Mouse (Mus musculus) heart, embryonic 16.5 days (tissue): ENCODE results near the gene Ceacam18. TPM values are rescaled to one million over a fixed set of nuclear protein-coding genes. Genes with fewer than 3 reads are reported as not detected.
"Not testable (repeated sequence)": the region's sequence is repeated elsewhere in the genome, so short reads cannot be mapped to it uniquely, and the experiment has no call there.

Experiments
- ATAC-seq: fragments of 200-750 bp; cut with Nextera tagmentation; replicated peaks from 2 replicates; pipeline ENCODE4 v1.8.0; 2017; ENCODE audit warnings: moderate number of reproducible peaks; ENCODE audit not compliant: insufficient read depth, low FRiP score; ENCODE audit errors: extremely low read depth
- H3K27ac ChIP-seq: fragments of 300-500 bp; sonication (generic); 2 replicates; pipeline ENCODE4 v1.5.1; 2014; ENCODE audit warnings: mild to moderate bottlenecking, low read length, control low read depth, moderate library complexity
- H3K27me3 ChIP-seq: fragments of 300-500 bp; sonication (generic); 2 replicates; pipeline ENCODE4 v1.6.1; 2014; ENCODE audit warnings: low read length, mixed read lengths; ENCODE audit not compliant: control insufficient read depth, insufficient read depth
- H3K36me3 ChIP-seq: fragments of 300-500 bp; sonication (generic); 2 replicates; pipeline ENCODE4 v1.6.1; 2014; ENCODE audit not compliant: control insufficient read depth, insufficient read depth
- H3K4me1 ChIP-seq: fragments of 300-500 bp; sonication (generic); 2 replicates; pipeline ENCODE4 v1.6.1; 2014; ENCODE audit warnings: low read length, mixed read lengths; ENCODE audit not compliant: control insufficient read depth, insufficient read depth
- H3K4me2 ChIP-seq: fragments of 300-500 bp; sonication (generic); 2 replicates; pipeline ENCODE4 v1.6.1; 2014; ENCODE audit warnings: low read depth, mild to moderate bottlenecking, control low read depth, low read length
- H3K4me3 ChIP-seq: fragments of 300-500 bp; sonication (generic); 2 replicates; pipeline ENCODE4 v1.5.1; 2014; ENCODE audit warnings: mild to moderate bottlenecking, control low read depth, low read length
- H3K9ac ChIP-seq: fragments of 300-500 bp; sonication (generic); 2 replicates; pipeline ENCODE4 v1.6.1; 2014; ENCODE audit warnings: low read length, control low read depth
- H3K9me3 ChIP-seq: fragments of 300-500 bp; sonication (generic); replicated peaks from 2 replicates; pipeline ENCODE4 v1.6.1; 2016; ENCODE audit warnings: low read length; ENCODE audit not compliant: control insufficient read depth
- WGBS: fragments of 180-500 bp; shearing (Covaris S2); extraction: QIAGEN DNeasy Blood & Tissue Kit; methylation state at CpG from one replicate; pipeline ENCODE4 v1.1.7; 2014; 5-methylcytosine and 5-hydroxymethylcytosine counted together
- polyA plus RNA-seq: library from polyadenylated mRNA; unstranded; fragments of >200 nt; fragmentation: Nextera tagmentation; extraction: Ambion mirVana; gene quantifications from 2 replicates; pipeline ENCODE4 v1.2.1, GENCODE M21; 2015

The Ceacam18 gene
- polyA plus RNA-seq, 1 experiment from 2014 or later = 0.09 TPM

DNA sequence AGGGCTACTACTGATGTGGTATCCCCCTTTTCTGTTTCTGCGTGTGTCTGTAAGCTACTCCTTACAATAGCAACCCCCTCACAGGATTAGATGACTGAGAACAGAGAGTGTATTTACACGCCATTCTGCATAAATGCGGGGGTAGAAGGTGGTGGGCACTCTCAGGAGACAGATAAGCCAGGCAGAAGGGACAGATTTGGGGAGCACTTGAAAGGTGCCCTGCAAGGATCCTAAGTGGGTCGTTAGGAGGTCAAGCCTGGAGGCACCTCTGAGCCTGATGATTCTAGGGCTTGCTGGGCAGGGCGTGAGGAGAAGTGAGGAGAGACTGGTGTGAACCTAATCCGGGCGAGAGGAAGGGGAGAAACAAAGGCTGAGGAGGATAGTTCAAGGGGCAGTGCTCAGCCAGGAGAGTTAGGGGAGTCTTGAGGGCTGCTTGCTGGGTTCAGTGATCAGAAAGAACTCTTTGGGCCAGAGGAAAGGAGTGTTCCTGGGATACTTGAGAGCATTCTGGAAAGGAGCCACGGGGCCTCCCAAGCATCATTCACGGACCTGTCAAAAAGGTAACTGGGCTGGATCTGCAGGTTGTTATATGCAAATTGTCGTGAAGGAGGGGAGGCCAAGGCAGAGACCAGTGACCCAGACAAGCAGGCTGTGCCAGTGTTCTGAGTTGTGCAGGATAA is 38.2 kb downstream of the Ceacam18 start:
- Histone ChIP-seq H3K27me3 (no peaks in the 10 kb centered on the region), H3K36me3 (peaks cover 29% of the 10 kb centered on the region), H3K4me2 (peak overlapping the region; percentile 91), H3K9me3 (no peaks in the 10 kb centered on the region), H3K4me1 (peaks cover 7% of the 10 kb centered on the region), H3K4me3 (peak overlapping the region; percentile 76), H3K9ac (peak overlapping the region; percentile 92), H3K27ac (no peak overlapping the region)
- 16% methylated on average over 10 of the region's 10 CpGs for WGBS
- no peak for ATAC-seq

DNA sequence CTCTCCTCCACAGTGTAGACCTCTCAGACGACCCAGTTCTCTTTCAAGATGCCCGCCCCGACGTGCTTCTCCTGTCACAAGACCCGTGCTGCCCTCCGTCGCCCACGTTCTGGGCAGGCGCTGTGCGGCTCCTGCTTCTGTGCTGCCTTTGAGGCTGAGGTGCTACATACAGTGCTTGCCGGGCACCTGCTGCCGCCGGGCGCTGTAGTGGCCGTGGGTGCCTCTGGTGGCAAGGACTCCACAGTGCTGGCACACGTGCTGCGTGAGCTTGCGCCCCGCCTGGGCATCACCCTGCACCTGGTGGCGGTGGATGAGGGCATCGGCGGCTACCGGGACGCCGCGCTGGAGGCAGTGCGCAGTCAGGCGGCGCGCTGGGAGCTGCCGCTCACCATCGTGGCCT is 40.6 kb downstream of the Ceacam18 start:
- Histone ChIP-seq H3K4me3 (no peak overlapping the region), H3K9ac (no peak overlapping the region), H3K36me3 (peaks cover 32% of the 10 kb centered on the region), H3K27me3 (no peaks in the 10 kb centered on the region), H3K9me3 (no peaks in the 10 kb centered on the region), H3K4me2 (no peak overlapping the region), H3K4me1 (peaks cover 7% of the 10 kb centered on the region), H3K27ac (no peak overlapping the region)
- 87% methylated on average over 32 of the region's 32 CpGs for WGBS
- ATAC-seq = no peak

DNA sequence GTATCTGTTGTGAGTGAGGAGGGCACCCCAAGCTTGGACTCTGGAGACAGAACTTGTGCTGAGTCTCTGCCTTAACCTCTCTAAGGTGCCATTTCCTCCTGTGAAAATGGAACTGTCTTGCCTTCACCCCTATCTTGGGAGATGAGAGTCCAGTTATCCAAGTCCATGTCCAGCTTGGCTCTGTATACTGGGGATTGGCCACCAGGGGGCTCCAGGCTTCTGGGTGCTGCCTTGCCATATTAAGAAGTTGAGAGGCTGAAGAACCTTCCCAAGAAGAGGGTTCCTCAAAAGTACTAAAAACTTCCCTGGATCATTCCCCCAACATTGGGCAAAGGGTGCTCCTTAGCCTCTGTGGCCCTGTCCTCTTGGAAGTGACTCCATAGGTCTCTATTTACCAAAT is 44.0 kb downstream of the Ceacam18 start:
- H3K36me3 ChIP-seq = peaks cover 32% of the 10 kb centered on the region
- no peak for ATAC-seq
- no peak overlapping the region for H3K27ac ChIP-seq
- H3K4me3 ChIP-seq = no peak overlapping the region
- H3K9ac ChIP-seq = no peak overlapping the region
- H3K4me2 ChIP-seq = no peak overlapping the region
- no peaks in the 10 kb centered on the region for H3K4me1 ChIP-seq
- H3K27me3 ChIP-seq = no peaks in the 10 kb centered on the region
- H3K9me3 ChIP-seq = no peaks in the 10 kb centered on the region

DNA sequence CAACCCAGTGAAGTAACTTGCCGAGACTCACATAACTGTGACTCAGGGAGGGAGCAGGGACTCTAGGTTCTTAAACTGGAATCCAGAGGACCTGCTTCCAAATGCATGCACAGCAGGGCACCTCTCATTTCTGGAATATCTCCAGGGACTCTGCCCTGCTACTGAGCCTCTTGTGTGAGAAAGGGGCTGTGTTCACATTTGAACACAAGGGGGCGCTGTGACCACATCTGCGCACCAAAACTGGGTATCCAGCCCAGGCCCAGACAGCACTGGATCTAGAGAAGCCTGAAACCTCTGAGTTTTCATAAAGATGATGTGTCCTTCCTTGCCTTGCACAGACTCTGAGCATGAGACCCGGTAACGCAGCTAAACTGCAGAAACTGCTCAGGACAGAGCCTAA is 46.5 kb downstream of the Ceacam18 start:
- no peaks in the 10 kb centered on the region for H3K9me3 ChIP-seq
- H3K4me1 ChIP-seq = no peaks in the 10 kb centered on the region
- H3K9ac ChIP-seq = no peak overlapping the region
- ATAC-seq = no peak
- no peak overlapping the region for H3K27ac ChIP-seq
- no peaks in the 10 kb centered on the region for H3K27me3 ChIP-seq
- no peak overlapping the region for H3K4me2 ChIP-seq
- 15% methylated on average over 5 of the region's 5 CpGs for WGBS
- H3K4me3 ChIP-seq = no peak overlapping the region
- H3K36me3 ChIP-seq = peaks cover 21% of the 10 kb centered on the region

DNA sequence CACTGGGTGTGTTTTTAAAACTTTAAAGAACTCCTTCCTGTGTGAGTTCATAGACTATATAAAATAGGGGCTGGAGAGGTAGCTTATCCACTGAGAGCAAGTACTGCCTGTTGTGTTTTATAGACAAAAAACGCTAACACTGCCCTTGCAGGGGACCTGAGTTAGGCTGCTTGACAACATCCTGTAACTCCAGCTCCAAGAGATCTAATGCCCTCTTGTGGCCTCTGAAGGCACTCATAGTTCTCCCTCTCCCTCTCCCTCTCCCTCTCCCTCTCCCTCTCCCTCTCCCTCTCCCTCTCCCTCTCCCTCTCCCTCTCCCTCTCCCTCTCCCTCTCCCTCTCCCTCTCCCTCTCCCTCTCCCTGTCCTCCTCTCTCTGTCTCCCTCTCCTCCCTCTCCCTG is 48.0 kb downstream of the Ceacam18 start:
- not testable (repeated sequence) for H3K27me3 ChIP-seq, H3K4me3 ChIP-seq, H3K4me1 ChIP-seq, H3K9me3 ChIP-seq, H3K4me2 ChIP-seq, H3K27ac ChIP-seq, ATAC-seq, H3K36me3 ChIP-seq, H3K9ac ChIP-seq
- 16% methylated on average over 1 of the region's 1 CpGs for WGBS

DNA sequence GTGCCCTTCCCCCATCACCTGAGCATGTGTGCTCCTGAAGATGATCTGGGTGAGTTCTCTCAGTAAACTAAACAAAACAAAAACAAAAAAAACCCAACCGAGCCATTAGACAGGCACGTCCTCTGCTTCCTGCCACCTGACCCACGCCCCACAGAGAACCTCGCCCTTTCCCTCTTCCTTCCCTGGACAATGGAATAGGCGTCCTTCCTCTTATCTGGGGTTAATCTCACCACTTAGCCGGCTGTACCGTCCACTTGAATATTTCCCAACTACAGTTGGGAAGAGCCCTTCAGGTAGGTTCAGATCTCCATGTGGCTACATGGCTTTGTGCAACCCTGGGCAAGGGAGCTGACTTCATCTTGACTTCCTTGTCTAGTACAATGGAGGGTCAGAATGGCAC is 50.6 kb downstream of the Ceacam18 start:
- WGBS = 40% methylated on average over 7 of the region's 7 CpGs
- H3K9me3 ChIP-seq = no peaks in the 10 kb centered on the region
- H3K9ac ChIP-seq = no peak overlapping the region
- no peaks in the 10 kb centered on the region for H3K27me3 ChIP-seq
- H3K4me3 ChIP-seq = no peak overlapping the region
- no peak for ATAC-seq
- no peaks in the 10 kb centered on the region for H3K36me3 ChIP-seq
- H3K4me1 ChIP-seq = no peaks in the 10 kb centered on the region
- no peak overlapping the region for H3K4me2 ChIP-seq
- H3K27ac ChIP-seq = no peak overlapping the region

DNA sequence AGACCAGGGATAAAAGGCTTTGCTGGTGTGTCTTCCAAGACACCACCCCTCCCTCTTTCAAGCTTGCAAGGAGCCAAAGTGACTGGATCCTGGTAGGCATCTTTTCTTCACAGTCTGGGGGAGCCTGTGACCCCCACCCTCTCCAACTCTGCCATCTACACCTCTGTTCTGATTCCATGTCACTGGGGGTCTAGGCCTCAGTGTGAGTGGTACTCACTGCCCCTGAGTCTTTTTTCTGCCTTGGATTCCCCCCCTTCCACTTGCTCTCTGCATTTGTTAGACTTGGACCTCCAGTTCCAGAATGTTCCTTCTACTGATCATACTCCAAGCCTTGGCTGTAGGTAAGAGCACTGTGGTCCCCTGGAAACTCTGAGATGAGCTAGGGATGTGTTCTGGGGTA is 55.6 kb downstream of the Ceacam18 start, which contains the start of gene Klk14:
Gene Klk14, plus strand, starts transcription at position 301 of the 400 bp plus-strand sequence.
- Histone ChIP-seq H3K4me1 (no peaks in the 10 kb centered on the region), H3K4me3 (no peak within 1 kb of the TSS), H3K4me2 (no peak within 1 kb of the TSS), H3K27ac (no peak within 1 kb of the TSS), H3K9ac (no peak within 1 kb of the TSS), H3K27me3 (no peaks in the 10 kb centered on the region), H3K36me3 (no peaks in the 10 kb centered on the region), H3K9me3 (no peaks in the 10 kb centered on the region)
- no peak for ATAC-seq

Other genes starting within 250 kb of the Ceacam18 start
- 0.17 TPM in 2 replicates for gene Siglecg, start 226.5 kb upstream of the Ceacam18 start, polyA plus RNA-seq
- gene Lim2, start 207.0 kb upstream of the Ceacam18 start, polyA plus RNA-seq = not detected in 2 replicates
- gene Nkg7, start 197.6 kb upstream of the Ceacam18 start, polyA plus RNA-seq = 11.6 and 20.9 TPM in 2 replicates
- gene Cldnd2, start 193.9 kb upstream of the Ceacam18 start, polyA plus RNA-seq = not detected in 2 replicates
- 803 and 831 TPM in 2 replicates for gene Etfb, start 190.6 kb upstream of the Ceacam18 start, polyA plus RNA-seq
- gene Gm45233, start 190.6 kb upstream of the Ceacam18 start, polyA plus RNA-seq = 0.18 and 0.97 TPM in 2 replicates
- 3.4 and 4.2 TPM in 2 replicates for gene Vsig10l, start 171.6 kb upstream of the Ceacam18 start, polyA plus RNA-seq
- gene Iglon5, start 144.6 kb upstream of the Ceacam18 start, polyA plus RNA-seq = 0.06 TPM in 1 of 2 replicates, not detected in the other
- gene 4931406B18Rik, start 128.8 kb upstream of the Ceacam18 start, polyA plus RNA-seq = not detected in 2 replicates
- 0.51 and 0.85 TPM in 2 replicates for gene Cd33, start 90.3 kb upstream of the Ceacam18 start, polyA plus RNA-seq
- gene Zfp658, start 72.5 kb upstream of the Ceacam18 start, polyA plus RNA-seq = 1.3 and 2.0 TPM in 2 replicates
- 7.4 TPM in 2 replicates for gene Zfp719, start 55.1 kb upstream of the Ceacam18 start, polyA plus RNA-seq
- not detected in 2 replicates for gene Zfp819, start 27.5 kb upstream of the Ceacam18 start, polyA plus RNA-seq
- gene Siglece, start 25.5 kb downstream of the Ceacam18 start, polyA plus RNA-seq = 0.62 and 0.71 TPM in 2 replicates
- gene Ctu1, start 37.3 kb downstream of the Ceacam18 start, polyA plus RNA-seq = 7.2 and 7.6 TPM in 2 replicates
- not detected in 2 replicates for gene Klk14, start 55.7 kb downstream of the Ceacam18 start, polyA plus RNA-seq
- 0.17 and 0.45 TPM in 2 replicates for gene Klk13, start 77.9 kb downstream of the Ceacam18 start, polyA plus RNA-seq
- not detected in 2 replicates for gene Klk12, start 134.2 kb downstream of the Ceacam18 start, polyA plus RNA-seq
- 0.19 and 0.25 TPM in 2 replicates for gene Klk11, start 139.9 kb downstream of the Ceacam18 start, polyA plus RNA-seq
- gene Klk10, start 146.3 kb downstream of the Ceacam18 start, polyA plus RNA-seq = 1.6 and 1.7 TPM in 2 replicates
- 0.09 and 0.10 TPM in 2 replicates for gene Klk9, start 157.2 kb downstream of the Ceacam18 start, polyA plus RNA-seq
- gene Klk8, start 162.9 kb downstream of the Ceacam18 start, polyA plus RNA-seq = 22.1 and 23.0 TPM in 2 replicates
- gene Klk7, start 176.6 kb downstream of the Ceacam18 start, polyA plus RNA-seq = 0.12 TPM in 1 of 2 replicates, not detected in the other
- not detected in 2 replicates for gene Klk6, start 189.8 kb downstream of the Ceacam18 start, polyA plus RNA-seq
- gene Klk5, start 207.3 kb downstream of the Ceacam18 start, polyA plus RNA-seq = not detected in 2 replicates
- 0.11 and 0.15 TPM in 2 replicates for gene Klk4, start 246.5 kb downstream of the Ceacam18 start, polyA plus RNA-seq